Mouse (Mus musculus): ENCODE measurements around the gene Gemin4. TPM values are rescaled to one million over a fixed set of nuclear protein-coding genes. Genes with fewer than 3 reads are reported as not detected.

Gemin4 gene
- total RNA-seq (2021): 1 to 10 TPM; 3.2 to 4.3 TPM
- long read RNA-seq, experiment 1, transcript Gemin4-201 (2 exons, 3,540 nt): major isoform, 6 of 6 reads
- long read RNA-seq, experiment 1, partial matches to known transcripts: 0 of 6 reads
- long read RNA-seq, experiment 1, other reads (novel, unspliced or antisense): 0 of 6 reads
- long read RNA-seq, experiment 2, partial matches to known transcripts: 0 of 3 reads
- long read RNA-seq, experiment 2, other reads (novel, unspliced or antisense): 0 of 3 reads

DNA sequence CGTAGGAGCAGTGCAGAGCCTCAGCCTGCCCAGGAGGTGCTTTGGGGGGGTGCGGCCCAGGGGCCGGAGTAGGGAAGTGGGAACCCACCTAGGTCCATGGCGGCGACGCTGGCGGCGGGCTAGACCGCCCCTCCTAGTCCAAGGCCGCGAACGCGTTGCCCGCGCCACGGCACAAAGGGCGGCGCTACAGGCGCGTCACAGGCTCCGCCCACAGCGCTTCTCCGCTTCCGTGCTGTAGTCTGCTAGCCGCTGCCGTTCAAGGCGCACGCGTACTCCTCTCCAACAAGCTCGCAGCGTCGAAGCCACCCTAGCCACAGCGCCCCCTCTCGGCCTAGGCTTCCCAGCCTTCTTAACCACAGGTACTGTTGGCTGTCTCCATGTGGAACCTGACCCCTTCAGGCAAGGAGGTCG is at the start of gene Gemin4, which contains the start of gene Dbil5:
TSS of gene Gemin4 (minus strand) at position 275 of the 411 bp plus-strand sequence.
TSS of gene Dbil5 (plus strand) at position 219 of the 411 bp plus-strand sequence.
- peak; percentile 97 to 98 for DNase-seq

DNA sequence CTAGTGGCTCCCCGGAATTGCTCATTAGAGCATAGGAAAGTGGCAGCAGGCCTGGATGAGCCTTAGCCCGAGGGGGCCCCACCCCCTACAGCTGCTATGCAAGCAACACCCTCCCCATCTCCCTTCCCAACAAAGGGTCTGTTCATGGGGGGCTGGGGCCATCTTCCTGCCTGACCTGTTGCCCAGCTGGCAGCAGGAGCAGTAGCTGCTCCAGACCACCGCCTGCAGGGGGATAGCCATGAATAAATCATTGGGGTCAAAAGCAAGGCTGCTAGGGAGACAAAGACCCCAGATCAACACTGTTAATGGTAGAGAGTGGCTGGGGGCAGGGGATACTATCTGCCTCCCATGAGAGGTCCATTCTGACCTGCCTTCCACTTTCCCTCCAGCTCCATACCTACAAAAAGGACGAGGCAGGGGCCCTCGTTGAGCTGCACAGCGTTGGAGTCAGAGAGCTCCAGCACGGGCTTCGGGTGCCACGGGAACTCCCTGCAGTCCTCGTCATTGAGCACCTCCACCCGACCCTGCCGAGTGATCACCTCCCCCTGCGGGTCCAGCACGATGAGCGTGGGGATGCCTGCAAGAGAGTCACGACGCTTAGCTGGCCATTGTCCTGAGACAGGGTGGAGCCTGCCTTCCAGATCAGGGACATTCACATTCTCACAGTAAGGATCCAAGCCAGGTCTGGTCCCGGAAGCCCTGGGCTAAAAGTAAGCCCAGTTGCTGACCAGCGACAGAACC is 45.3 kb upstream of the Gemin4 start:
- no peak for DNase-seq

DNA sequence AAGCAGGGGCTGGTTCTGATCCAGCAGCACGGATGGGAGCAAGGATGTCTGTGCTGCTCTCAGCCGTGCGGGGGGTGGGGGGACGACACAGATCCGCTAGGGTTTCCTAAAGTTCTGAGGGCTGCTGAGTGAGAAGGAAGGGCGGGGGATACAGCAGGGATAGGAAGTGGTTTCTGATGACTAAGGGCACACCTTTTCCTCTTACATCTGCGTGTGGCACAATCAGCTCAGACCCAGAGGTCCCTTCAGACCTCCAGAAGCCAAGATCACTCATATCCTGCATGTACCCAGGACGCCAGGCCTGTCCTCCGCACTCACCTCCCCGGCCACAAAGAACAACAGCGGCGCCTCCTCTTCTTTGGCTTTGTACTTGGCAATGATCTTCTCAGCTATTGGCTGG is 43.8 kb upstream of the Gemin4 start:
- DNase-seq: peak in 1 of 2 experiments; percentile 55

DNA sequence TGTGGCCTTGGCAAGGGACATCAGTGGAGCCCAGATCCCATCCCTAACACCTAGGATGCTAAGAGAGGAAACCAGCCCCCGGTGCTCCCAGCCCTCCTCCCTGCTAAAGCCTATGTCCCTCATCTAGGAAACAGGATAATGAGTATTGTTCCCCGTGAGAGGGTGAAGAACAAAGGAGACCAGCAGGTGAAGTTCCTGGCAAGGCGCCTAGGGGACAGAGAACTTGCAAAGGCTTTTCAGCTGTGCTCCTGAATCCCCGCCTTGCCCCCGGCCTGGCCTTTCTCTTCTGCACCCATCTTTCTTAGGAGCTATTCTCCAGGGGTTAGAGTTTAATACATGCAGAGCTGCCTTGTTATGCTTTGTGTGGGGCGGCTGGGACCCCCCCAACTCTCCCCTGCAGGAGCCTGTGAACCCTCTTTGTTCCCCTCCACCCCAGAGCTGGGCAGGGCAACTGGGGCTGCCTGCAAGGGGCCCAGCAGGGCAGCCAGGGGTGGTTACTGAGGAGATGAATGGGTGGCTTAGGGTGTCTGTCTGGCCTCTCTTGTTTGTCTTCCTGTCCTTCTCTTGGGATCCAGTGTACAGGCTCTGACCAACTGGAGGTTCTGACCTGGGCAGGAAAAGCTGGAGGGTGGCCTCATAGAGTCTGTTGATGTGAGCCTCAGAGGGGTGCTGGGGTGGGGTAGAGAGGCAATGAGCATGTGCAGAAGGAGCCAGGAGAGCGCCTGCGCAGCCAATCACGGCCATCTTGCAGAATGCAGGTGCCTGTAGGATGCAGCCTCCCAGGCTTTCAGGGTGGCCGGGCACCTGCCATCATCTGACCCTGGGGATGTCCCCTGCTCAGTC is 43.0 kb upstream of the Gemin4 start:
- DNase-seq: no peak

DNA sequence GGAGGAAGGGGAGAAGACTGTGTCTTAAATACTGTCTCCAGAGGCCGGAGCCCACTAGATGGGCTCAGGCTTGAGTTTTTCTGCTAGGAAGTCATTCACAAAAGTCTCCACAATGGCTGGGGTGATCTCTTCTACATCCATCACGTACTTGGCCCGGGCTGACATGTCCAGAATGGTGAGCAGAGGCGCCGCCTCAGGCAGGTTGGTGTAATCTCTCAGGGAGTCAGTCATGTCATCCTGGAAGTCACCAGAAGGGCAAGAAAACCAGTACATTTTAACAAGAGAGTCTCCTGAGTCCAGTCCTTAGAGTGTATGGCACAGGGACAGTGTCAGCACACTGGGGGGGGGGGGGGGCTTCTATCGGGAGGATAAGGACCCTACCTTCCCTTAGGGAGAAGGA is 41.0 kb upstream of the Gemin4 start:
- no peak for DNase-seq

DNA sequence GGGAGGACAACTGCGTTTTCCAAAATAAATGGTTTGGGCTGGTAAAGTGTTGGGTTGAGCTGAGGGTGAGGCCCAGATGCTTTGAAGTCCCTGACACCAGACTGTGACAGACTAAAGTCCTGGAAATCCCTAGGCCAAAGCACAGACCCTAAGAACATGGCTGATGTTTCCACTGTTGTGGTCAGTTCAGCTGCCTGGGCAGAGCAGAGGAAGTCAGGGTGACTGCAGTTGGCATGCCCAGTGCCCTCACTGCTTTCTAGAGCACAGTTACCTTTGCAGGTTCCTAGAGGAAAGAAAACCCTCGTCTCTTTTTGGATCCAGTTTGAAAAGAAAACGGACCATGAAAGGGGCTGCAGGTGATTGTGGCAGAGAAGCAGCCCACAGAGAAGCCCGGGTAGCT is 39.9 kb upstream of the Gemin4 start:
- no peak for DNase-seq

DNA sequence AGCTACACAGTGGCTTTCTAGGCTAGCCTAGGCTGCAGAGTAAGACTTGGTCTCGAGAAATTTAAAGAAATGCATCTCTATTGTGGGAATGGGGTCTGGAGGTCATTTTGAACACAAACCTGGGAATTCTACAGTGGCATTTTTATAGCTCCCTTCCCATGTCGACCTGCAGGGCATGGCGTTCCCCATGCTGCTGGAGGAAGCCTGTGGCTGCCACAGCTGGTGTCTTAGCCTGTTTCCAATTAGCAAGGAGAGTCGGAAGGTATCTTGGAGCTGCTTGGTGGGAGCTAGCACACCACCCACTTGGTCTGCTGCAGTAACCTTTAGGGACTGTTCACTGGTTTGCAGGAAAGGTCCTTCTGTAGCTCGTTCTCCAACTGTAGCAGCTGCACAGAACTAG is 38.7 kb upstream of the Gemin4 start:
- DNase-seq: no peak

DNA sequence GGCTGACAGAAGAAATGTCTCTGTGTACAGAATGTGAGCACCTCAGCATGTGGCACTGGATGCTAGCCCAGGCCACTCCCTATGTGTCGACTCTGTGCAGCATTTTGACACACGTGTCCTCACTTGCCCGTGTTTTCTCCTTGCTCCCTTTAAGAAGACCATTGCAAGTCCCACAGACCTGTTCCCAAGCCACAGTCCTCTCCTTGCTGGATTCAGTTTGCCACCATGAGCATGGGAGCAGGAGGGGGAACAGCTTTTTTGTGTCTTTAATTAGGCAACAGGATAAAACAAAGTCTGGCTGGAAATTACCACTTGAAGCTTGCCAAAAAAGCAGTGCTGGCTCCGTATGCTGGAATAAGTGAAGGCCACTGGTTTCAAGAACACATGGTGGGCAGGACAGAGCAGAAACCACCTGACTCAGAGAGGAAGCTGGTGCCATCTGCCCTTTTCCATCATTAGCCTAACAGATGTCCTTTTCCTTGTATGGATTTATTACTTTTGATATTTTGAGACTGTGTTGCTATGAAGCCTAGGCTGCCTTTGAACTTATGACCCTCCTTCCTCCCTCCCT is 38.1 kb upstream of the Gemin4 start:
- peak; percentile 43 to 44 for DNase-seq

DNA sequence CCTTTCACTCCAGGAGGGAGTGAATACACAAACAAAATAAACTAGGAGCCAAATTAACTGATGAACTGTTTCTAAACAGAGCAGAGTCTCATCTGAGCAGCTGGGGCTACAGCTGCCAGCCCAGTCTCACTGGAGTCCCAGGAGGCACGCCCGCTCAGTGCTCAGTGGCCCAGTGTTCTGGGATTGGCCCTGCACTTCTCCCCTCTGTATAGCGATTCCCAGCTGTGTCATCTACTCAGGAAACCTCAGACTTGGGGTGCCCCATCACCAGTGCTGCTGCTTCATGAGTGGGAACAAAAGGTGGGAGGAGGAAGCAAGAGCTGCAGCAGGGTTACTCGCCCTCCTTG is 36.4 kb upstream of the Gemin4 start:
- peak in 1 of 2 experiments; percentile 34 for DNase-seq

DNA sequence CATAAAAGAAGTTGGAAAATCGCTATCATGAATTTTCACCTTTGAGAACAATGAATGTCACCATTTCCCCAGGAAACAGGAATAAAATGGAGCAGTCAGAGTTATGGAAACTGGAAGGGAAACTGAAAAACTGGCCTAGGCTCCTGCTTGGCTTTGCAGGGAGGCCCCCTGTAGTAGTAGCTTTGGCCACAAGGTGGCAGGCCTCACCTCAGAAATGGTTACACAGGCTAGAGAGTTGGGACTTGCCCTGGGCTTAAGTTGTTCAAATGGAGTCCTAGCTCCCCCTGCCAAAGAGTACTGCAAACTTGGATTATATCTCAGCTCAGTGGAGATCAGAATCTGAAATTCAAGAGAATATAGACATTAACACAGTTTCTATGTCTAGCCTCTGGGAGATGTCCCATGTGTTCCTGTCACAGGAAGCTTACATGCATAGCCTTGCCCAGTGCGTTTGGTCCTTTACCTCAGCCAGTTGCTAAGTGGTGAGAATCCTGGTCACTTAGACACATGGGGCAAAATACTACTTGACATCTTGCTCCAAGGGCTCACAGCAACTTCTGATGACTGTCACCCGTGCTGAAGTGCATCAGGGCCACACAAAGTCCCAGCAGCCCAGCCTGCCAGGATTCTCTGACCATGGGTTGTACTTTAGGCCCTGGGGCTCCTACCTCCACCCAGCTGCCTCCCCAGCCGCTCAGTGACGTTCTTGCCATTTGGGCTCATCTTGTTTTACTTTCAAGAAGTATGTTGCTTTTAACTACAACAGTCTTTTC is 35.9 kb upstream of the Gemin4 start:
- DNase-seq: peak; percentile 87 to 95

DNA sequence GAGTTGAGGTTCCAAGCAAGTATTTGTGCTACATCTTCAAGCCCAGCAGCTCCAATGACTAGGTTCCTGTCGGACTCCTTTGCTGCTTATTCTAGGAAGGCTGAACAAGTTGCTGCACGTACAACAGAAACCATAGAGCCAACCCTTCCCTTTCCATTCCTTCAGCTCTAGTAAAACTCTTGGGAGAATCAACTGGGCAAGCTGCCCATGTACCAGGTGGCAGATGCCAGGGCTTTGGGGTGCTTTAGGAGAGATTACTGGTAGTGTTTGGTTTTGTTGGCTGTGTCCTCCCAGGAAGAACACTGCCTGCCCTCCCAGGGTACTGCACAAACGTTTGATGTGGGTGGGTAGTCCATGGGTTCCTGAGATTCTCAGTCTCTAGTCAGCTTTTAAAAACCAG is 34.6 kb upstream of the Gemin4 start:
- no peak for DNase-seq

DNA sequence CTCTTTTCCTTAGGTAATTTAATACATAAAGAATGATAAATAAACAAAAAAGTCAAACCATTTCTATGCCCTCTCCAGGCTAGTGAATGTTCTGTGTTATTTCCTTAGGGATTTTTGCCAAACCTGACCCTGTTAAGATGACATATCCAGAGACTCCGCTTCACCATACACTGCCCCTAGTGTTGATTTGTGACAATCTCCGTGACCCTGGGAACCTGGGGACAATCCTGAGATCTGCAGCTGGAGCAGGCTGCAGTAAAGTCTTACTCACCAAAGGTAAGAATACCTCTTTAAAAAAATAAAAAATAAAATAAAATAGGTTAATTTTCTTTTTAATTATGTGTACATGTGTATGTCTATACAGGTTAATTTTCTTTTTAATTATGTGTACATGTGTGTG is 29.8 kb upstream of the Gemin4 start:
- DNase-seq: no peak

DNA sequence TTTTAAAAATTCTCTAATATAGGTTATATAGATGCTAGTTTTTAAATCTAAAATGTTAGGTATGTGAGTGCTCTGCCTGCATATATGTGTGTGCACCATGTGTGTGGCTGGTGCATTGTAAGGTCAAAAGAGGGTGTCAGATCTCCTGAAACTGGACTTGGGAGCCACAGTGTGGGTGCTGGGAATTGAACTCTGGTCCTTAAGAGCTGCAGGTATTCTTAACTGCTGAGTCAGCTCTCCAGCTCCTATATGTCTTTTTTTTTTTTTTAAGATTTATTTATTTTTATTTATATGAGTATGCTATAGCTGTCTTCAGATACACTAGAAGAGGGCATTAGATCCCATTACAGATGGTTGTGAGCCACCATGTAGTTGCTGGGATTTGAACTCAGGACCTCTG is 29.0 kb upstream of the Gemin4 start:
- no peak for DNase-seq

DNA sequence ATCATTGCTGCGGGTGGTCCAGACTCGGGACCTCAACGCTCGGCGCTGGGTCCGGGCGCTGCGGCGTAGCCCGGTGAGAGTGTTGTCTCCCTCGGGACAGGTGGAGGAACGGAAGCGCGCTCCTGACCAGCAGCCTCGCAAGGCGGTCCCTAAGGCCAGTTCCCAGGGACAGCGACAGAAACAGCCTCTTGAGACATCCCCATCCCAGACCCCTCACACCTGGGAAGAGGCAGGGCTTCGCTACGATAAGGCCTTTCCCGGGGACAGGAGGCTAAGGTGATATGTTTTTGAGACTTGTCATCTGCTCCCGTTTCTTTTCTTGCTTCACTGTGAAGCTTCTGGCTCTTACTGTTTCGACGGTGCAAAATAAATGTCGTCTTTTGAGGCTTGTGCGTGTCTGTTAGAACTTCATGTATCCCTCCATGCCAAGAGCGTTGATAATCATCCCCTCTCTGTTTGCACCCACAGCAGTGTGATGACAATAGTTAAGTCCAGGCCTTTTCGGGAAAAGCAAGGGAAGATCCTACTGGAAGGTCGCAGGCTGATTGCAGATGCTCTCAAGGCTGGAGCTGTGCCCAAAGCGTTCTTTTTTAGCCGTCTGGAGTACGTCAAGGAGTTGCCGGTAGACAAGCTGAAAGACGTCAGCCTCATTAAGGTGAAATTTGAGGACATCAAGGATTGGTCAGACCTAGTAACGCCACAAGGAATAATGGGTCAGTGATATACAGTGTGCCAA is 26.5 kb upstream of the Gemin4 start:
- DNase-seq: no peak

DNA sequence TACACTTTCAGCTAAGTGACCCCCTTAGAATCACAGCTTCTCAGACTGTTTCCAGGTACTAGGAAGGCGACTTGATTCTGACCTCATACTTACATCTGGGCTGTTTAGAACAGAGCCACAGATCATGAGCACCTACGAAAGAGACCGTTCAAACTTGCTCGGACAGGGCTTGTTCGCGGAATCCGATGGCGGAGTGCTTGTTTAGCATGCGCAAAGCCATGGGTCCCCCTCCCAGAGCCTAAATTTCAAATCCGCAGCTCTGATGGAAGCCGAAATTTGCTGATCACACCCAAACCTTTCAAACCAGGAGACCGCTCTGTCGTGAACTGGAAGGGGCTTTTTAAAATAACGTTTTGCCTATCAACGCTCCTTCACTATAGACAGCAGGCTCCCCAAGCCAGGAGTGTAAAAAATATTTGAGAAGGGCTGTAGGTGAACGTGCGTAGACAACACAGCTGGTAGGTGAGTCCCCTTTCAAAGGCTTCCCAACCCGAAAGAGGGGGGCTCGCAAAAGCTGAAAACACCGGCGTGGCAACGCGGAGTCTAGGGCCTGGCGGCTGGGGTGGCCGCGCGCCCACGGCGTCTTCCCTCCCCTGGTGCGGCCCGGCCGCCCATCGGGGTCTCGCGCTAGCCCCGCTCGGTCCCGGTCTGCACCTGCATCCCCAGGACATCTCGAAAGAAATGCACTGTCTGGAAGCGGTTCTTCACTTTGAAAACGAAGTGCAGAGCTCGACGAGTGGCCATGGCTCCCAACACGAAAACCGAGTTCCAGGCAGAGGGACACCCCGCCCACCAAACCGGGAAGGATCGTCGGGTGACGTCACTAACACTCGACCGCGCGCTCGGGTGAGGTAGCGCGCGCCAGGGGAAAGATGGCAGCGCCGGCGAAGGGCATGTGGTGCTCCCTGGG is 25.7 kb upstream of the Gemin4 start, which contains the start of the genes Mrm3 and Glod4:
TSS of gene Mrm3 (plus strand) at position 815 of the 910 bp plus-strand sequence.
TSS of gene Glod4 (minus strand) at position 825 of the 910 bp plus-strand sequence.
- peak; percentile 93 to 95 for DNase-seq

DNA sequence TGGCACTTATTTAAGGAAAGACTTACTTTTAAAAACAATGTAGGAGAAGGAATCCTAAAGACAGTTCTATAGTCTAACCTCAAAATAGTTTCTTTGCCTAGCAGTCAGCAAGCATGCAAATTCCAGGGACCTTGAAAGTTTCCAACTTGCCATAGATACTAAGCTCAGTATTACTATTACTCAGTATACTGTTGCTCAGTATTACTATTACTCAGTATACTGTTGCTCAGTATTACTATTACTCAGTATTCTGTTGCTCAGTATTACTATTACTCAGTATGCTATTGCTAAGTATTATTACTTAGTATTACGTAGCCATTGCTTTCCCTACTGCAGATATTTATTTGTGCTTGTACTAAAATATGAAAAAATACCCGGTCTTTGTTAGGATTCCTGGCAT is 22.3 kb upstream of the Gemin4 start:
- no peak for DNase-seq

DNA sequence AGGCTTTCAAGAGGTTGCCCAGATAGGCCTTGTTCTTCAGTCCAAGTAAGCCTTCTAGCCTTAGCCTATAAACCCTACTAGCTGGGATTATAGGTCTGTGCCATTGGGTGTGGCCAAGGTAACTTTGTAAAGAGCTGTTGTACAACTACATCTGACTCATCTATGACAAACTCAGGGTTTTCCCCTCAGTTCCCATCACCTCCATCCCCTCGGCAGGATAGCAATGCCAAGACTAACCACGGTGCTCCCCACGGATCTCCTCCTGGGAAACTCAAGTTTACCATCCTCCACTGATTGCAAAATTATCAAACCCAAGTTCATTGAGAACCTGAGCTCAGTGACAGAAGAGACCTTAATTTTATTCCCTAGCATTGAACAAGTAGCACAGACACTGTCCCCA is 18.7 kb upstream of the Gemin4 start:
- DNase-seq: no peak

DNA sequence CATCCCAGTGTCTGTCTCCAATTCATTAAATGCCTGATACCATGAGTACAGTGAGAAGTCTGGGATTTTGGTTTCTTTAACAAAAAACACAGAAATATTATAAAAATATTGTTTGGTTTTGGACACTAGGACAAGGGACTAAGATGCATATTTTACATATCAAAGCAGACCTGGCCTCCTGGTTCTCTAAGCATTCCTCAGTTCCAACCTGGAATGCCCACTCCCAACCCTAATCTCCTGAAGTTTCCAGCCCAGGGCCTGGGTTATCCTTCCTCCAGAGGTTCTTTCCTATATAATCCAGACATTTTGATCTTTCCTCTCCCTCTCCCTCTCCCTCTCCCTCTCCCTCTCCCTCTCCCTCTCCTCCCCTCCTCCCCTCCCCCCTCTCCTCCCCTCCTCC is 7.6 kb upstream of the Gemin4 start:
- DNase-seq: no peak

DNA sequence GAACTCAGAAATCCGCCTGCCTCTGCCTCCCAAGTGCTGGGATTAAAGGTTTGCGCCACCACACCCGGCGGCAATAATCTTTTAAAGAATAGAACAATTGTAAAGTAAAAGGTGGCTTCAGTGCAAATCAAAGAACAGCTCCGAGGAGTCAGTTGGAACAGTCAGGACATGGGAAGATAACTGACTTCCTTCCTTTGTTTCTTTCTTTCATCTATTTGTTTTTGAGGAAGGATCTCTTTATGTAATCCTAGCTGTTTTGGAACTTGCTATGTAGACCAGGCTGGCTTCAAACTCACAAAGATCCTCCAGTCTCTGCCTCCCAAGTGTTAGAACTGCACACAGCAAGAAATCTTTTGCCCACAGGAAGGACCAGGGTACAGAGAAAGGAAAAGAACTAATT is 7.2 kb upstream of the Gemin4 start:
- DNase-seq: no peak
